Mouse (Mus musculus) erythroblast, embryonic 14.5 days (primary cell): Measurements from ENCODE around the gene Ciao2a. TPM values are rescaled to one million over a fixed set of nuclear protein-coding genes. Genes with fewer than 3 reads are reported as not detected.

ENCODE experiments used
- H3K27me3 ChIP-seq: 2 replicates; pipeline ENCODE4 v1.6.1; 2012; ENCODE audit warnings: inconsistent platforms; ENCODE audit not compliant: control insufficient read depth
- H3K36me3 ChIP-seq: 2 replicates; pipeline ENCODE4 v1.6.1; 2012; ENCODE audit warnings: mild to moderate bottlenecking, inconsistent platforms; ENCODE audit not compliant: control insufficient read depth
- H3K4me1 ChIP-seq: 2 replicates; pipeline ENCODE4 v1.6.1; 2012; ENCODE audit warnings: inconsistent platforms; ENCODE audit not compliant: control insufficient read depth
- H3K4me3 ChIP-seq: replicated peaks from 2 replicates; pipeline ENCODE3; 2012; ENCODE audit warnings: moderate library complexity, mild to moderate bottlenecking, inconsistent platforms
- H3K9me3 ChIP-seq: 2 replicates; pipeline ENCODE4 v1.6.1; 2012; ENCODE audit warnings: low read length, inconsistent platforms, mixed read lengths; ENCODE audit not compliant: control insufficient read depth
- GATA1 ChIP-seq: IDR thresholded peaks from 2 replicates; pipeline ENCODE4 v1.6.1; 2012; ENCODE audit warnings: low read length, inconsistent platforms, mixed read lengths
- TAL1 ChIP-seq: IDR thresholded peaks from 3 replicates; pipeline ENCODE4 v1.6.1; 2012; ENCODE audit warnings: low read length, inconsistent platforms, mixed read lengths
- polyA plus RNA-seq: library from polyadenylated mRNA; stranded (reverse); fragments of >175 nt; gene quantifications from 2 replicates; pipeline ENCODE4 v1.2.3, GENCODE M21; 2012

The Ciao2a gene
- polyA plus RNA-seq, 1 experiment, result 3.8 TPM

- peaks cover 88% of the 10 kb centered on the region for H3K4me1 ChIP-seq
- no peaks in the 10 kb centered on the region for H3K27me3 ChIP-seq
- TF ChIP-seq TAL1 (no peak), GATA1 (no peak)
- H3K36me3 ChIP-seq, result peaks cover 40% of the 10 kb centered on the region
- H3K4me3 ChIP-seq, result peak overlapping the region; percentile 89
- H3K9me3 ChIP-seq, result no peaks in the 10 kb centered on the region
Observed at GRCm38 (mm10) chr9:66125543-66126455, 612 bp upstream of the Ciao2a start.

- Histone ChIP-seq H3K9me3 (no peaks in the 10 kb centered on the region), H3K4me3 (peak overlapping the region; percentile 89), H3K27me3 (no peaks in the 10 kb centered on the region), H3K36me3 (peaks cover 40% of the 10 kb centered on the region), H3K4me1 (peaks cover 77% of the 10 kb centered on the region)
- TF ChIP-seq TAL1 (no peak), GATA1 (no peak)
Observed at GRCm38 (mm10) chr9:66127193-66127546, 759 bp downstream of the Ciao2a start.

- H3K36me3 ChIP-seq, result peaks cover 42% of the 10 kb centered on the region
- no peaks in the 10 kb centered on the region for H3K27me3 ChIP-seq
- TF ChIP-seq GATA1, result peak; percentile 81
- TF ChIP-seq TAL1, result no peak
- H3K4me1 ChIP-seq, result peaks cover 71% of the 10 kb centered on the region
- H3K9me3 ChIP-seq, result no peaks in the 10 kb centered on the region
- H3K4me3 ChIP-seq, result peak overlapping the region; percentile 89
Observed at GRCm38 (mm10) chr9:66127884-66128283, 1.5 kb downstream of the Ciao2a start.

- Histone ChIP-seq H3K36me3 (peaks cover 77% of the 10 kb centered on the region), H3K27me3 (no peaks in the 10 kb centered on the region), H3K4me3 (no peak overlapping the region)
Observed at GRCm38 (mm10) chr9:66131466-66131865, 5.1 kb downstream of the Ciao2a start.

GRCm38 (mm10) chr9:66135967-66136366 lies 9.6 kb downstream of the Ciao2a start:
- Histone ChIP-seq H3K9me3 (no peaks in the 10 kb centered on the region), H3K27me3 (no peaks in the 10 kb centered on the region), H3K36me3 (peaks cover 94% of the 10 kb centered on the region), H3K4me3 (no peak overlapping the region), H3K4me1 (peaks cover 15% of the 10 kb centered on the region)
- no peak for TF ChIP-seq GATA1
- TF ChIP-seq TAL1, result no peak

More at GRCm38 (mm10) chr9:66131466-66131865, 5.1 kb downstream of the Ciao2a start:
- TF ChIP-seq GATA1, result no peak
- TF ChIP-seq TAL1, result no peak
- no peaks in the 10 kb centered on the region for H3K9me3 ChIP-seq
- H3K4me1 ChIP-seq, result peaks cover 54% of the 10 kb centered on the region

- no peak for TF ChIP-seq GATA1
- TF ChIP-seq TAL1, result no peak
- peaks cover 84% of the 10 kb centered on the region for H3K36me3 ChIP-seq
Observed at GRCm38 (mm10) chr9:66138193-66138592, 11.8 kb downstream of the Ciao2a start.

GRCm38 (mm10) chr9:66142265-66142664 lies 15.9 kb downstream of the Ciao2a start:
- H3K36me3 ChIP-seq, result peaks cover 44% of the 10 kb centered on the region
- TF ChIP-seq TAL1 (no peak), GATA1 (no peak)
- H3K4me3 ChIP-seq, result no peak overlapping the region
- H3K27me3 ChIP-seq, result no peaks in the 10 kb centered on the region
- no peaks in the 10 kb centered on the region for H3K9me3 ChIP-seq
- H3K4me1 ChIP-seq, result peaks cover 8% of the 10 kb centered on the region

More at GRCm38 (mm10) chr9:66138193-66138592, 11.8 kb downstream of the Ciao2a start:
- H3K9me3 ChIP-seq, result no peaks in the 10 kb centered on the region
- peaks cover 11% of the 10 kb centered on the region for H3K4me1 ChIP-seq
- no peak overlapping the region for H3K4me3 ChIP-seq
- no peaks in the 10 kb centered on the region for H3K27me3 ChIP-seq

GRCm38 (mm10) chr9:66144248-66144647 lies 17.8 kb downstream of the Ciao2a start:
- peaks cover 8% of the 10 kb centered on the region for H3K4me1 ChIP-seq
- TF ChIP-seq GATA1 (no peak), TAL1 (no peak)
- H3K36me3 ChIP-seq, result peaks cover 24% of the 10 kb centered on the region
- H3K9me3 ChIP-seq, result no peaks in the 10 kb centered on the region
- peaks cover 4% of the 10 kb centered on the region; the same call in 1 of the 2 replicates for H3K27me3 ChIP-seq
- no peak overlapping the region for H3K4me3 ChIP-seq

GRCm38 (mm10) chr9:66146141-66146540 lies 19.7 kb downstream of the Ciao2a start:
- peaks cover 7% of the 10 kb centered on the region for H3K36me3 ChIP-seq
- peaks cover 11% of the 10 kb centered on the region for H3K27me3 ChIP-seq
- TF ChIP-seq TAL1 (no peak), GATA1 (no peak)
- peaks cover 8% of the 10 kb centered on the region for H3K4me1 ChIP-seq
- H3K4me3 ChIP-seq, result no peak overlapping the region
- H3K9me3 ChIP-seq, result no peaks in the 10 kb centered on the region
